Mouse (Mus musculus) duodenum, adult 2 months (tissue): ENCODE measurements around the gene Adpgk. TPM values are rescaled to one million over a fixed set of nuclear protein-coding genes. Genes with fewer than 3 reads are reported as not detected.

ENCODE experiments used
- polyA plus RNA-seq: library from polyadenylated mRNA; depleted of rRNA; stranded (reverse); fragments of >200 nt; gene quantifications from 2 replicates; pipeline ENCODE4 v1.2.3, GENCODE M21; 2012; ENCODE audit warnings: low replicate concordance; rRNA removed

Gene Adpgk
- polyA plus RNA-seq = 6.2 and 10.4 TPM in 2 replicates

GRCm38 (mm10) chr9:59290957-59291687, at the start of gene Adpgk:
Gene Adpgk, plus strand, starts transcription at chr9:59291558.

GRCm38 (mm10) chr9:59353253-59353639, 61.9 kb downstream of the Adpgk start, which contains the start of gene Bbs4:
Gene Bbs4, minus strand, starts transcription at chr9:59353508.

Other genes starting within 250 kb of the Adpgk start
- gene Bbs4, start 62.0 kb downstream of the Adpgk start, polyA plus RNA-seq = 0.23 and 0.90 TPM in 2 replicates
- 3.9 and 7.9 TPM in 2 replicates for gene Arih1, start 195.1 kb downstream of the Adpgk start, polyA plus RNA-seq
- gene Hexa, start 248.0 kb downstream of the Adpgk start, polyA plus RNA-seq = 61.5 and 76.2 TPM in 2 replicates
- not detected in 2 replicates for gene Tmem202, start 248.3 kb downstream of the Adpgk start, polyA plus RNA-seq